Mouse (Mus musculus): ENCODE data around the gene Impdh2.

DNA sequence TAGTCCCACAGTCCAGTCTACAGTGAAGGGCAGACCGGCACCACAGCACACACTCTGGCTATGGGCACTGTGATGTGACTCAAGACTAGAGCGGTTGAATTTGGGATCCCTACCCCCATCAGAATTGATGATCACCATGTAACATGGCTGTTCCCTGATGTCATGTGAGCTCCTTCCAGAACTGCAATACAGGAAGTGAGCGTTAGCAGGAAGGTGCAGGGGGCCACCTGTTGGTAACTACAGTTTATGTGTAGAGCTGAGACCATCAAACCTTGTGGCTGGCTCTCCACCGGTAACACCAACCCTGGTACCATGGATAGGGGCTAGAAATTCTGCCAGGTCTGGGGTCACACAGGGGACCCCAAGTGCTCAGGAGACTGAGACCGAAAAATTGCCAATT is 29.1 kb downstream of the Impdh2 start:
- TF ChIP-seq GATA1 (IDR thresholded peaks at IDR 0.05; ENCODE audit: low read length): no peak
- TF ChIP-seq TAL1 (IDR thresholded peaks at IDR 0.05; ENCODE audit: low read length): no peak

Data from erythroblast, embryonic 14.5 days (primary cell).